Mouse (Mus musculus) heart, embryonic 10.5 days (tissue): ENCODE results near the gene Pop7. TPM values are rescaled to one million over a fixed set of nuclear protein-coding genes. Genes with fewer than 3 reads are reported as not detected.
A peak's percentile ranks its signal among the peaks of the same experiment; 100 is the strongest.

Experiments
- DNase-seq: peaks from one replicate; pipeline ENCODE4 v3.0.0-alpha.2; 2017; ENCODE audit warnings: low spot score
- H3K27ac ChIP-seq: fragments of 300-500 bp; sonication (generic); 2 replicates; pipeline ENCODE4 v1.5.1; 2016; ENCODE audit warnings: mild to moderate bottlenecking
- H3K27me3 ChIP-seq: fragments of 300-500 bp; sonication (generic); 2 replicates; pipeline ENCODE4 v1.6.1; 2016; ENCODE audit warnings: mild to moderate bottlenecking; ENCODE audit not compliant: poor library complexity, insufficient read depth, severe bottlenecking
- H3K36me3 ChIP-seq: fragments of 300-500 bp; sonication (generic); 2 replicates; pipeline ENCODE4 v1.6.1; 2016; ENCODE audit warnings: mild to moderate bottlenecking, moderate library complexity
- H3K4me1 ChIP-seq: fragments of 300-500 bp; sonication (generic); 2 replicates; pipeline ENCODE4 v1.6.1; 2016; ENCODE audit warnings: mild to moderate bottlenecking
- H3K4me3 ChIP-seq: fragments of 300-500 bp; sonication (generic); 2 replicates; pipeline ENCODE4 v1.5.1; 2016; ENCODE audit warnings: mild to moderate bottlenecking, moderate library complexity
- H3K9me3 ChIP-seq: fragments of 300-500 bp; sonication (generic); 2 replicates; pipeline ENCODE4 v1.6.1; 2016; ENCODE audit warnings: mild to moderate bottlenecking, moderate library complexity
- WGBS: fragments of 180-500 bp; shearing (Covaris S2); methylation state at CpG from one replicate; pipeline ENCODE4 v1.1.7; 2016; 5-methylcytosine and 5-hydroxymethylcytosine counted together
- polyA plus RNA-seq: library from polyadenylated mRNA; unstranded; fragments of >200 nt; fragmentation: Nextera tagmentation; extraction: Ambion mirVana; gene quantifications from 2 replicates; pipeline ENCODE4 v1.2.1, GENCODE M21; 2016

Pop7 gene
- polyA plus RNA-seq, 1 experiment from 2014 or later, result 56.6 TPM

- no peak for DNase-seq
- no peak overlapping the region for H3K27ac ChIP-seq
- H3K4me1 ChIP-seq, result peaks cover 35% of the 10 kb centered on the region
- no peak overlapping the region for H3K4me3 ChIP-seq
- no peaks in the 10 kb centered on the region for H3K27me3 ChIP-seq
- H3K9me3 ChIP-seq, result no peaks in the 10 kb centered on the region
- H3K36me3 ChIP-seq, result peaks cover 97% of the 10 kb centered on the region
- 87% methylated on average over 8 of the region's 8 CpGs for whole genome bisulfite sequencing
Measured at GRCm38 (mm10) chr5:137524251-137524515, 21.9 kb upstream of the Pop7 start.

- DNase-seq, result no peak
- H3K27me3 ChIP-seq, result no peaks in the 10 kb centered on the region
- no peak overlapping the region for H3K4me3 ChIP-seq
- no peaks in the 10 kb centered on the region for H3K9me3 ChIP-seq
- H3K4me1 ChIP-seq, result peaks cover 29% of the 10 kb centered on the region
- no peak overlapping the region for H3K27ac ChIP-seq
- 83% methylated on average over 25 of the region's 25 CpGs for WGBS
- H3K36me3 ChIP-seq, result peaks cover 97% of the 10 kb centered on the region
Measured at GRCm38 (mm10) chr5:137523396-137524250, 21.3 kb upstream of the Pop7 start.

- Histone ChIP-seq H3K4me1 (peaks cover 23% of the 10 kb centered on the region), H3K27me3 (no peaks in the 10 kb centered on the region), H3K36me3 (peaks cover 96% of the 10 kb centered on the region), H3K9me3 (no peaks in the 10 kb centered on the region), H3K27ac (no peak overlapping the region), H3K4me3 (no peak overlapping the region)
- DNase-seq, result no peak
- 77% methylated on average over 11 of the region's 11 CpGs for WGBS
Measured at GRCm38 (mm10) chr5:137522711-137523110, 20.4 kb upstream of the Pop7 start.

- Histone ChIP-seq H3K4me1 (peaks cover 18% of the 10 kb centered on the region), H3K27ac (no peak overlapping the region), H3K9me3 (no peaks in the 10 kb centered on the region), H3K27me3 (no peaks in the 10 kb centered on the region), H3K36me3 (peaks cover 96% of the 10 kb centered on the region), H3K4me3 (no peak overlapping the region)
- 77% methylated on average over 9 of the region's 9 CpGs for WGBS
- DNase-seq, result no peak
Measured at GRCm38 (mm10) chr5:137521861-137522260, 19.5 kb upstream of the Pop7 start.

- Histone ChIP-seq H3K27me3 (no peaks in the 10 kb centered on the region), H3K9me3 (no peaks in the 10 kb centered on the region), H3K27ac (no peak overlapping the region), H3K4me3 (no peak overlapping the region), H3K36me3 (peaks cover 78% of the 10 kb centered on the region), H3K4me1 (peaks cover 5% of the 10 kb centered on the region)
- DNase-seq, result no peak
- 90% methylated on average over 27 of the region's 27 CpGs for WGBS
Measured at GRCm38 (mm10) chr5:137519691-137520550, 17.6 kb upstream of the Pop7 start.

GRCm38 (mm10) chr5:137518436-137518835 lies 16.1 kb upstream of the Pop7 start, which contains the start of gene Gigyf1:
Gene Gigyf1 (plus strand): TSS chr5:137518548.
- peaks cover 66% of the 10 kb centered on the region for H3K36me3 ChIP-seq
- H3K27me3 ChIP-seq, result no peaks in the 10 kb centered on the region
- H3K4me3 ChIP-seq, result no peak within 1 kb of the TSS
- H3K4me1 ChIP-seq, result peaks cover 13% of the 10 kb centered on the region
- no peaks in the 10 kb centered on the region for H3K9me3 ChIP-seq
- 77% methylated on average over 5 of the region's 5 CpGs for WGBS
- DNase-seq, result no peak
- no peak within 1 kb of the TSS for H3K27ac ChIP-seq

GRCm38 (mm10) chr5:137514811-137515210 lies 12.5 kb upstream of the Pop7 start:
- 86% methylated on average over 3 of the region's 3 CpGs for WGBS
- Histone ChIP-seq H3K36me3 (peaks cover 29% of the 10 kb centered on the region), H3K4me3 (no peak overlapping the region)

GRCm38 (mm10) chr5:137513951-137514721 lies 11.8 kb upstream of the Pop7 start:
- no peak overlapping the region for H3K4me3 ChIP-seq
- H3K27ac ChIP-seq, result no peak overlapping the region
- no peaks in the 10 kb centered on the region for H3K9me3 ChIP-seq
- 84% methylated on average over 12 of the region's 12 CpGs for WGBS
- H3K27me3 ChIP-seq, result no peaks in the 10 kb centered on the region
- peaks cover 44% of the 10 kb centered on the region for H3K4me1 ChIP-seq
- no peak for DNase-seq
- H3K36me3 ChIP-seq, result peaks cover 23% of the 10 kb centered on the region

More at GRCm38 (mm10) chr5:137514811-137515210, 12.5 kb upstream of the Pop7 start:
- Histone ChIP-seq H3K27me3 (no peaks in the 10 kb centered on the region), H3K9me3 (no peaks in the 10 kb centered on the region), H3K4me1 (peaks cover 41% of the 10 kb centered on the region), H3K27ac (no peak overlapping the region)
- DNase-seq, result no peak

GRCm38 (mm10) chr5:137512847-137513794 lies 10.8 kb upstream of the Pop7 start:
- no peaks in the 10 kb centered on the region for H3K9me3 ChIP-seq
- DNase-seq, result no peak
- H3K27ac ChIP-seq, result no peak overlapping the region
- H3K27me3 ChIP-seq, result no peaks in the 10 kb centered on the region
- peaks cover 44% of the 10 kb centered on the region for H3K4me1 ChIP-seq
- 78% methylated on average over 11 of the region's 11 CpGs for WGBS
- H3K36me3 ChIP-seq, result peaks cover 12% of the 10 kb centered on the region
- H3K4me3 ChIP-seq, result no peak overlapping the region

- DNase-seq, result no peak
- Histone ChIP-seq H3K4me3 (peak overlapping the region; percentile 99), H3K9me3 (no peaks in the 10 kb centered on the region), H3K27ac (no peak overlapping the region; the same call in 1 of the 2 replicates), H3K36me3 (0 out of 2 replicates have a peak, but pooled peaks cover 2% of the 10 kb centered on the region), H3K4me1 (peaks cover 44% of the 10 kb centered on the region), H3K27me3 (no peaks in the 10 kb centered on the region)
- WGBS, result 83% methylated on average over 3 of the region's 3 CpGs
Measured at GRCm38 (mm10) chr5:137511706-137512105, 9.4 kb upstream of the Pop7 start.

GRCm38 (mm10) chr5:137510573-137511390 lies 8.5 kb upstream of the Pop7 start:
- peak overlapping the region; percentile 99 for H3K4me3 ChIP-seq
- peak overlapping the region; percentile 99 for H3K27ac ChIP-seq
- WGBS, result 1% methylated on average over 58 of the region's 83 CpGs
- peaks cover 44% of the 10 kb centered on the region for H3K4me1 ChIP-seq
- H3K27me3 ChIP-seq, result no peaks in the 10 kb centered on the region
- DNase-seq, result no peak
- H3K36me3 ChIP-seq, result 0 out of 2 replicates have a peak, but pooled peaks cover 2% of the 10 kb centered on the region
- no peaks in the 10 kb centered on the region for H3K9me3 ChIP-seq
